Mouse (Mus musculus) neural tube, embryonic 14.5 days (tissue): ENCODE measurements around the gene Micu1. TPM values are rescaled to one million over a fixed set of nuclear protein-coding genes. Genes with fewer than 3 reads are reported as not detected.

ENCODE experiments used
- ATAC-seq: fragments of 200-750 bp; cut with Nextera tagmentation; 2 replicates; pipeline ENCODE4 v1.8.0; 2017; ENCODE audit warnings: low read depth, mild to moderate bottlenecking, moderate TSS enrichment, moderate library complexity
- H3K27ac ChIP-seq: fragments of 300-500 bp; sonication (generic); 2 replicates; pipeline ENCODE4 v1.5.1; 2014; ENCODE audit warnings: low read depth, mild to moderate bottlenecking, control low read depth, low read length, moderate library complexity, mixed read lengths
- H3K27me3 ChIP-seq: fragments of 300-500 bp; sonication (generic); 2 replicates; pipeline ENCODE4 v1.6.1; 2014; ENCODE audit warnings: low read length; ENCODE audit not compliant: control insufficient read depth, insufficient read depth
- H3K36me3 ChIP-seq: fragments of 300-500 bp; sonication (generic); 2 replicates; pipeline ENCODE4 v1.6.1; 2014; ENCODE audit warnings: low read length, mixed read lengths; ENCODE audit not compliant: control insufficient read depth, insufficient read depth
- H3K4me1 ChIP-seq: fragments of 300-500 bp; sonication (generic); 2 replicates; pipeline ENCODE4 v1.6.1; 2014; ENCODE audit warnings: low read length; ENCODE audit not compliant: control insufficient read depth, insufficient read depth
- H3K4me2 ChIP-seq: fragments of 300-500 bp; sonication (generic); 2 replicates; pipeline ENCODE4 v1.6.1; 2014; ENCODE audit warnings: mild to moderate bottlenecking, low read depth, low read length, control low read depth
- H3K4me3 ChIP-seq: fragments of 300-500 bp; sonication (generic); 2 replicates; pipeline ENCODE4 v1.5.1; 2014; ENCODE audit warnings: low read depth, low read length, control low read depth, mixed read lengths
- H3K9ac ChIP-seq: fragments of 300-500 bp; sonication (generic); replicated peaks from 2 replicates; pipeline ENCODE4 v1.6.1; 2014; ENCODE audit warnings: low read depth, mild to moderate bottlenecking, control low read depth, low read length, mixed read lengths
- H3K9me3 ChIP-seq: fragments of 300-500 bp; sonication (generic); 2 replicates; pipeline ENCODE4 v1.6.1; 2016; ENCODE audit warnings: low read length; ENCODE audit not compliant: control insufficient read depth
- WGBS: fragments of 180-500 bp; shearing (Covaris S2); extraction: QIAGEN DNeasy Blood & Tissue Kit; methylation state at CpG from one replicate; pipeline ENCODE4 v1.1.7; 2014; 5-methylcytosine and 5-hydroxymethylcytosine counted together
- polyA plus RNA-seq: library from polyadenylated mRNA; unstranded; fragments of >200 nt; fragmentation: Nextera tagmentation; extraction: Ambion mirVana; gene quantifications from 2 replicates; pipeline ENCODE4 v1.2.1, GENCODE M21; 2014

Micu1 gene
- polyA plus RNA-seq, 1 experiment from 2014 or later, result 93.9 TPM

- H3K9ac ChIP-seq, result no peak overlapping the region
- H3K4me1 ChIP-seq, result no peaks in the 10 kb centered on the region
- peak overlapping the region; percentile 46; the same call in 1 of the 2 replicates for H3K27ac ChIP-seq
- no peak for ATAC-seq
- no peaks in the 10 kb centered on the region for H3K9me3 ChIP-seq
- H3K36me3 ChIP-seq, result no peaks in the 10 kb centered on the region
- 77% methylated on average over 14 of the region's 14 CpGs for WGBS
- no peaks in the 10 kb centered on the region for H3K27me3 ChIP-seq
- no peak overlapping the region for H3K4me3 ChIP-seq
- H3K4me2 ChIP-seq, result no peak overlapping the region
Measured at GRCm38 (mm10) chr10:59835301-59836155, 133.3 kb downstream of the Micu1 start.

GRCm38 (mm10) chr10:59837490-59837889 lies 135.2 kb downstream of the Micu1 start:
- Histone ChIP-seq H3K27ac (no peak overlapping the region), H3K9ac (no peak overlapping the region), H3K27me3 (no peaks in the 10 kb centered on the region), H3K4me1 (no peaks in the 10 kb centered on the region), H3K4me3 (no peak overlapping the region), H3K9me3 (no peaks in the 10 kb centered on the region), H3K36me3 (no peaks in the 10 kb centered on the region), H3K4me2 (no peak overlapping the region)
- WGBS, result 97% methylated on average over 5 of the region's 5 CpGs
- ATAC-seq, result no peak

GRCm38 (mm10) chr10:59841434-59841833 lies 139.2 kb downstream of the Micu1 start:
- H3K4me2 ChIP-seq, result no peak overlapping the region
- H3K9me3 ChIP-seq, result no peaks in the 10 kb centered on the region
- no peaks in the 10 kb centered on the region for H3K27me3 ChIP-seq
- no peak overlapping the region for H3K9ac ChIP-seq
- WGBS, result 93% methylated on average over 8 of the region's 8 CpGs
- no peak overlapping the region for H3K27ac ChIP-seq
- peaks cover 2% of the 10 kb centered on the region; the same call in 1 of the 2 replicates for H3K4me1 ChIP-seq
- no peaks in the 10 kb centered on the region for H3K36me3 ChIP-seq
- H3K4me3 ChIP-seq, result no peak overlapping the region
- ATAC-seq, result no peak

GRCm38 (mm10) chr10:59843125-59843524 lies 140.8 kb downstream of the Micu1 start:
- WGBS, result 19% methylated on average over 5 of the region's 5 CpGs
- H3K27ac ChIP-seq, result no peak overlapping the region
- no peak for ATAC-seq

GRCm38 (mm10) chr10:59844686-59845085 lies 142.4 kb downstream of the Micu1 start:
- Histone ChIP-seq H3K9ac (no peak overlapping the region), H3K27ac (no peak overlapping the region), H3K36me3 (no peaks in the 10 kb centered on the region), H3K9me3 (no peaks in the 10 kb centered on the region), H3K4me2 (no peak overlapping the region), H3K4me1 (peaks cover 2% of the 10 kb centered on the region; the same call in 1 of the 2 replicates), H3K4me3 (no peak overlapping the region), H3K27me3 (no peaks in the 10 kb centered on the region)
- 41% methylated on average over 9 of the region's 9 CpGs for WGBS
- no peak for ATAC-seq

More at GRCm38 (mm10) chr10:59843125-59843524, 140.8 kb downstream of the Micu1 start:
- Histone ChIP-seq H3K9ac (no peak overlapping the region), H3K9me3 (no peaks in the 10 kb centered on the region), H3K4me1 (peaks cover 2% of the 10 kb centered on the region; the same call in 1 of the 2 replicates), H3K36me3 (no peaks in the 10 kb centered on the region), H3K4me3 (no peak overlapping the region), H3K4me2 (no peak overlapping the region), H3K27me3 (no peaks in the 10 kb centered on the region)

- Histone ChIP-seq H3K4me3 (no peak overlapping the region), H3K27me3 (no peaks in the 10 kb centered on the region), H3K9ac (no peak overlapping the region), H3K9me3 (no peaks in the 10 kb centered on the region), H3K36me3 (no peaks in the 10 kb centered on the region), H3K4me1 (peaks cover 2% of the 10 kb centered on the region; the same call in 1 of the 2 replicates), H3K4me2 (no peak overlapping the region), H3K27ac (no peak overlapping the region)
- 78% methylated on average over 6 of the region's 6 CpGs for WGBS
- ATAC-seq, result no peak
Measured at GRCm38 (mm10) chr10:59846416-59846815, 144.1 kb downstream of the Micu1 start.

- no peak overlapping the region for H3K27ac ChIP-seq
- peaks cover 2% of the 10 kb centered on the region; the same call in 1 of the 2 replicates for H3K4me1 ChIP-seq
- H3K4me3 ChIP-seq, result no peak overlapping the region
- H3K36me3 ChIP-seq, result no peaks in the 10 kb centered on the region
- 84% methylated on average over 11 of the region's 11 CpGs for WGBS
- no peaks in the 10 kb centered on the region for H3K27me3 ChIP-seq
- H3K9me3 ChIP-seq, result no peaks in the 10 kb centered on the region
- H3K4me2 ChIP-seq, result no peak overlapping the region
- H3K9ac ChIP-seq, result no peak overlapping the region
- no peak for ATAC-seq
Measured at GRCm38 (mm10) chr10:59848079-59848877, 146.0 kb downstream of the Micu1 start.

- Histone ChIP-seq H3K27me3 (no peaks in the 10 kb centered on the region), H3K36me3 (no peaks in the 10 kb centered on the region), H3K9ac (no peak overlapping the region), H3K4me1 (0 out of 2 replicates have a peak, but pooled peaks cover 2% of the 10 kb centered on the region), H3K27ac (no peak overlapping the region), H3K4me2 (no peak overlapping the region), H3K4me3 (no peak overlapping the region), H3K9me3 (no peaks in the 10 kb centered on the region)
- WGBS, result 75% methylated on average over 9 of the region's 9 CpGs
- no peak for ATAC-seq
Measured at GRCm38 (mm10) chr10:59848953-59849352, 146.7 kb downstream of the Micu1 start.

GRCm38 (mm10) chr10:59849371-59849770 lies 147.1 kb downstream of the Micu1 start:
- Histone ChIP-seq H3K4me3 (no peak overlapping the region), H3K27ac (no peak overlapping the region), H3K9me3 (no peaks in the 10 kb centered on the region), H3K4me2 (no peak overlapping the region), H3K27me3 (no peaks in the 10 kb centered on the region), H3K4me1 (0 out of 2 replicates have a peak, but pooled peaks cover 2% of the 10 kb centered on the region), H3K9ac (no peak overlapping the region), H3K36me3 (no peaks in the 10 kb centered on the region)
- WGBS, result 82% methylated on average over 7 of the region's 7 CpGs
- no peak for ATAC-seq
